Mouse (Mus musculus): ENCODE measurements around the gene Slc9c1. TPM values are rescaled to one million over a fixed set of nuclear protein-coding genes. Genes with fewer than 3 reads are reported as not detected.

Slc9c1 gene
- polyA plus RNA-seq (2017; shearing (Covaris generic)), result under 1 TPM; 0.05 to 0.16 TPM

DNA sequence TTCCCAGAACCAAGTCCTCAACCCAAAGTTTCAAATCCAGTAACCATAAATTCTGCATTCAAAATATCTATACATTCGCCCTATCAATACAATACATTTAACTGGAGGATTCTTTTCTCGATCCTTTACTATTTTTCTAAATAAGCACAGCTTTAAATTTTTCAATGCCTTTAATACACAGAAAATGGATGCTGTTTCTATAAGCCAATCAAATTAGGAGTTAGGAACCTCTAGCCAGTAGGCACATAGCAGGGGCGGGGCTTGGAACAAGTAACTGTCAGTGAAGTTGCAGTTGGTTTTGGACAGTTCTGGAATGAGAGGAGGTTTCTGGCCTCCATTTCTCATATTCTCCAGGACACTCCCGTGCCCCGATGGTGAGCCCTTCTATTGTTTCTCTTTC lies at the start of gene Slc9c1:
Slc9c1 (plus strand) TSS at position 301 of the 400 bp plus-strand sequence.

GRCm38 (mm10) chr16:45492927-45493326 lies 42.2 kb upstream of the Slc9c1 start, which contains the start of gene Gm609:
Gene Gm609 (minus strand): TSS chr16:45492969.

GRCm38 (mm10) chr16:45531950-45532349 lies 3.2 kb upstream of the Slc9c1 start, which contains the start of gene Gm17783:
Gene Gm17783 (minus strand): TSS chr16:45532050.

GRCm38 (mm10) chr16:45610267-45610666 lies 75.2 kb downstream of the Slc9c1 start, which contains the start of gene Gcsam:
Gene Gcsam (plus strand): TSS chr16:45610380.

GRCm38 (mm10) chr16:45653934-45654332 lies 118.8 kb downstream of the Slc9c1 start, which contains the start of gene BC016579:
Gene BC016579 (minus strand): TSS chr16:45654068.

Other genes with a start within 250 kb of the Slc9c1 start
- 100 to 1,000 TPM; 103 to 117 TPM for gene Cd200, start 126.3 kb upstream of the Slc9c1 start, polyA plus RNA-seq (2017; shearing (Covaris generic))
- gene Gm609, start 42.3 kb upstream of the Slc9c1 start, polyA plus RNA-seq (2017; shearing (Covaris generic)), result 1 to 10 TPM in 1 of 2 experiments, under 1 TPM in 1; 0.17 to 2.7 TPM
- gene Gm17783, start 3.3 kb upstream of the Slc9c1 start, polyA plus RNA-seq (2017; shearing (Covaris generic)), result under 1 TPM in 1 of 2 experiments, not detected in 1; 0.26 TPM
- gene Gcsam, start 75.1 kb downstream of the Slc9c1 start, polyA plus RNA-seq (2017; shearing (Covaris generic)), result 1 to 10 TPM in 1 of 2 experiments, not detected in 1; 1.5 TPM
- under 1 TPM in 1 of 2 experiments, not detected in 1; 0.10 TPM for gene BC016579, start 118.8 kb downstream of the Slc9c1 start, polyA plus RNA-seq (2017; shearing (Covaris generic))
- under 1 TPM in 1 of 2 experiments, not detected in 1; 0.67 TPM for gene Tmprss7, start 158.3 kb downstream of the Slc9c1 start, polyA plus RNA-seq (2017; shearing (Covaris generic))
- gene Tagln3, start 189.3 kb downstream of the Slc9c1 start, polyA plus RNA-seq (2017; shearing (Covaris generic)), result under 1 TPM in 1 of 2 experiments, not detected in 1; 0.53 TPM
- gene Abhd10, start 207.6 kb downstream of the Slc9c1 start, polyA plus RNA-seq (2017; shearing (Covaris generic)), result 10 to 100 TPM; 35.0 to 35.7 TPM